Mouse (Mus musculus): Measurements from ENCODE around the gene Kiz.

Kiz gene

GRCm38 (mm10) chr2:146855599-146856039 lies at the start of gene Kiz:
Gene Kiz, plus strand, starts transcription at chr2:146855864.
- peak; percentile 89 for DNase-seq

GRCm38 (mm10) chr2:146809706-146810256 lies 45.9 kb upstream of the Kiz start:
- no peak for DNase-seq

- no peak for DNase-seq
These were observed 45.0 kb upstream of the Kiz start for GRCm38 (mm10) chr2:146810695-146811094.

- no peak for DNase-seq
These were observed 40.7 kb upstream of the Kiz start for GRCm38 (mm10) chr2:146814978-146815377.

GRCm38 (mm10) chr2:146819065-146819464 lies 36.6 kb upstream of the Kiz start:
- DNase-seq: no peak

GRCm38 (mm10) chr2:146823483-146823951 lies 32.1 kb upstream of the Kiz start:
- no peak for DNase-seq

- DNase-seq: no peak
These were observed 31.6 kb upstream of the Kiz start for GRCm38 (mm10) chr2:146824043-146824442.

GRCm38 (mm10) chr2:146828006-146828405 lies 27.7 kb upstream of the Kiz start:
- DNase-seq: no peak

- DNase-seq: peak; percentile 5
These were observed 22.2 kb upstream of the Kiz start for GRCm38 (mm10) chr2:146833222-146834063.

GRCm38 (mm10) chr2:146834064-146834313 lies 21.7 kb upstream of the Kiz start:
- peak; percentile 25 for DNase-seq

GRCm38 (mm10) chr2:146834314-146835201 lies 21.1 kb upstream of the Kiz start:
- peak; percentile 35 for DNase-seq

GRCm38 (mm10) chr2:146835241-146835990 lies 20.2 kb upstream of the Kiz start:
- DNase-seq: peak; percentile 6

- peak; percentile 8 for DNase-seq
These were observed 19.4 kb upstream of the Kiz start for GRCm38 (mm10) chr2:146836246-146836645.

- DNase-seq: peak; percentile 20
These were observed 18.7 kb upstream of the Kiz start for GRCm38 (mm10) chr2:146836871-146837550.

GRCm38 (mm10) chr2:146837653-146838052 lies 18.0 kb upstream of the Kiz start:
- no peak for DNase-seq

GRCm38 (mm10) chr2:146838596-146839302 lies 16.9 kb upstream of the Kiz start:
- DNase-seq: peak; percentile 4

GRCm38 (mm10) chr2:146839303-146840030 lies 16.2 kb upstream of the Kiz start:
- DNase-seq: peak; percentile 13

GRCm38 (mm10) chr2:146847863-146848262 lies 7.8 kb upstream of the Kiz start:
- DNase-seq: no peak

GRCm38 (mm10) chr2:146856120-146856519 lies 456 bp downstream of the Kiz start:
- DNase-seq: peak; percentile 17

- DNase-seq: no peak
These were observed 1.2 kb downstream of the Kiz start for GRCm38 (mm10) chr2:146856853-146857252.

- no peak for DNase-seq
These were observed 10.1 kb downstream of the Kiz start for GRCm38 (mm10) chr2:146865781-146866180.

Measured in right cerebral cortex, postnatal 4 days (tissue).